Mouse (Mus musculus) CH12.LX (cell line): ENCODE measurements at regions not wholly inside any gene's neighbourhood (a gene's known extent, or its start where the extent isn't known, plus 50 kb on each side); places are given as distances from the start of the nearest gene placed in this dataset.

ENCODE experiments used
- DNase-seq: peaks from one replicate; pipeline ENCODE4 v3.0.0-alpha.2; 2013; ENCODE audit errors: extremely low read depth
- H3K27ac ChIP-seq: 2 replicates; pipeline ENCODE4 v1.5.1; 2012; ENCODE audit warnings: low read depth, mild to moderate bottlenecking, control low read depth, moderate library complexity; ENCODE audit not compliant: insufficient read depth
- H3K27me3 ChIP-seq: replicated peaks from 2 replicates; pipeline ENCODE3; 2012; ENCODE audit warnings: inconsistent platforms
- H3K36me3 ChIP-seq, 2 experiments: replicated peaks in 1 of 2; 2 replicates each; pipeline versions ENCODE3 to v1.6.1; 2012; ENCODE audit warnings: inconsistent platforms in 1 of 2, low read length in 1 of 2, mild to moderate bottlenecking in 1 of 2, mixed read lengths in 1 of 2, moderate library complexity in 1 of 2; ENCODE audit not compliant: control insufficient read depth in 1 of 2, insufficient read depth in 1 of 2
- H3K4me1 ChIP-seq, 2 experiments: 2 replicates each; pipeline ENCODE4 v1.6.1; 2012; ENCODE audit warnings: inconsistent platforms in 1 of 2, moderate library complexity in 1 of 2; ENCODE audit not compliant: insufficient read depth in 2 of 2, control insufficient read depth in 1 of 2
- H3K4me2 ChIP-seq: 2 replicates; pipeline ENCODE4 v1.6.1; 2012; ENCODE audit warnings: low read depth, mild to moderate bottlenecking, control low read depth; ENCODE audit not compliant: poor library complexity, insufficient read depth, severe bottlenecking
- H3K4me3 ChIP-seq, 3 experiments: fragments of 150-350 bp in 1 of 3; sonication (generic) in 1 of 3; replicated peaks in 1 of 3; 2 replicates each; pipeline versions ENCODE3 to v1.5.1; 2011 to 2012; ENCODE audit warnings: low read depth in 2 of 3, low read length in 2 of 3, mild to moderate bottlenecking in 2 of 3, moderate library complexity in 2 of 3, control low read depth in 1 of 3, improper control_type of control experiment in 1 of 3, inconsistent platforms in 1 of 3, mixed read lengths in 1 of 3; ENCODE audit not compliant: poor library complexity in 1 of 3
- H3K79me2 ChIP-seq: replicated peaks from 2 replicates; pipeline ENCODE4 v1.6.1; 2012; ENCODE audit warnings: mild to moderate bottlenecking, moderate library complexity; ENCODE audit not compliant: control insufficient read depth, poor library complexity, insufficient read depth, severe bottlenecking; ENCODE audit errors: extremely low read depth
- H3K9ac ChIP-seq: 2 replicates; pipeline ENCODE4 v1.6.1; 2012; ENCODE audit warnings: low read depth, mild to moderate bottlenecking, control low read depth, moderate library complexity; ENCODE audit not compliant: insufficient read depth
- H3K9me3 ChIP-seq: replicated peaks from 2 replicates; pipeline ENCODE3; 2012; ENCODE audit warnings: low read length, inconsistent platforms, mixed read lengths
- CHD1 ChIP-seq: IDR thresholded peaks from 2 replicates; pipeline ENCODE4 v1.6.1; 2012; ENCODE audit warnings: low read depth, low read length, improper control_type of control experiment, inconsistent platforms
- CHD2 ChIP-seq: IDR thresholded peaks from 2 replicates; pipeline ENCODE4 v1.6.1; 2011; ENCODE audit warnings: low read length, improper control_type of control experiment
- CTCF ChIP-seq, 2 experiments: IDR thresholded peaks in 1 of 2; conservative IDR thresholded peaks in 1 of 2; 2 replicates each; pipeline ENCODE4 v1.5.1; 2011 to 2012; ENCODE audit warnings: low read depth in 2 of 2, low read length in 2 of 2, improper control_type of control experiment in 1 of 2, inconsistent platforms in 1 of 2, mild to moderate bottlenecking in 1 of 2, moderate library complexity in 1 of 2
- E2F4 ChIP-seq: IDR thresholded peaks from 2 replicates; pipeline ENCODE4 v1.6.1; 2011; ENCODE audit warnings: low read depth, low read length, improper control_type of control experiment; ENCODE audit not compliant: insufficient replicate concordance
- EP300 ChIP-seq: IDR thresholded peaks from 2 replicates; pipeline ENCODE4 v1.6.1; 2011; ENCODE audit warnings: low read length, improper control_type of control experiment
- ETS1 ChIP-seq: conservative IDR thresholded peaks from 2 replicates; pipeline ENCODE4 v1.6.1; 2012; ENCODE audit warnings: low read depth, mild to moderate bottlenecking, inconsistent platforms, low read length, improper control_type of control experiment, moderate library complexity
- HCFC1 ChIP-seq: IDR thresholded peaks from 2 replicates; pipeline ENCODE4 v1.6.1; 2012; ENCODE audit warnings: low read depth, mild to moderate bottlenecking, inconsistent platforms, low read length, improper control_type of control experiment
- JUND ChIP-seq: conservative IDR thresholded peaks from 2 replicates; pipeline ENCODE4 v1.6.1; 2011; ENCODE audit warnings: low read depth, low read length, improper control_type of control experiment
- KAT2A ChIP-seq: IDR thresholded peaks from 2 replicates; pipeline ENCODE4 v1.6.1; 2012; ENCODE audit warnings: low read length, improper control_type of control experiment, inconsistent platforms; ENCODE audit not compliant: insufficient replicate concordance
- MYC ChIP-seq: IDR thresholded peaks from 2 replicates; pipeline ENCODE4 v1.6.1; 2011; ENCODE audit warnings: low read depth, mild to moderate bottlenecking, improper control_type of control experiment, low read length
- POLR2A ChIP-seq: IDR thresholded peaks from 2 replicates; pipeline ENCODE4 v1.6.1; 2011; ENCODE audit warnings: low read depth, mild to moderate bottlenecking, improper control_type of control experiment, low read length
- RCOR1 ChIP-seq: conservative IDR thresholded peaks from 2 replicates; pipeline ENCODE4 v1.6.1; 2012; ENCODE audit warnings: low read depth, mild to moderate bottlenecking, inconsistent platforms, low read length, improper control_type of control experiment
- SMC3 ChIP-seq: IDR thresholded peaks from 2 replicates; pipeline ENCODE4 v1.6.1; 2011; ENCODE audit warnings: low read depth, low read length, improper control_type of control experiment
- TBP ChIP-seq: conservative IDR thresholded peaks from 2 replicates; pipeline ENCODE4 v1.6.1; 2011; ENCODE audit warnings: low read depth, low read length, improper control_type of control experiment
- TCF12 ChIP-seq: IDR thresholded peaks from 2 replicates; pipeline ENCODE4 v1.6.1; 2014; ENCODE audit warnings: low read depth, mild to moderate bottlenecking, inconsistent platforms, low read length, improper control_type of control experiment
- USF1 ChIP-seq: IDR thresholded peaks from 2 replicates; pipeline ENCODE4 v1.6.1; 2014; ENCODE audit warnings: low read depth, mild to moderate bottlenecking, inconsistent platforms, low read length, improper control_type of control experiment
- USF2 ChIP-seq: conservative IDR thresholded peaks from 2 replicates; pipeline ENCODE4 v1.6.1; 2011; ENCODE audit warnings: low read depth, low read length, improper control_type of control experiment
- ZKSCAN1 ChIP-seq: IDR thresholded peaks from 2 replicates; pipeline ENCODE4 v1.6.1; 2012; ENCODE audit warnings: low read depth, inconsistent platforms, low read length, improper control_type of control experiment, borderline replicate concordance
- ZMIZ1 ChIP-seq: IDR thresholded peaks from 2 replicates; pipeline ENCODE4 v1.6.1; 2012; ENCODE audit warnings: low read depth, mild to moderate bottlenecking, inconsistent platforms, low read length, improper control_type of control experiment
- dilution Hi-C: fragments of 300-500 bp; cut with MboI; formaldehyde crosslinking; loops from 2 replicates; pipeline ENCODE4 v1.14.3; 2020; ENCODE audit warnings: low sequenced_read_pairs; ENCODE audit not compliant: extremely low pct_unique_long_range_greater_than_20kb, extremely low pct_ligation_motif_present
- in situ Hi-C: fragments of 300-500 bp; cut with MboI; formaldehyde crosslinking; loops from 3 replicates; pipeline ENCODE4 v1.14.3; 2019; ENCODE audit warnings: low sequenced_read_pairs, low pct_ligation_motif_present, low pct_unique_long_range_greater_than_20kb, mixed read lengths

DNA sequence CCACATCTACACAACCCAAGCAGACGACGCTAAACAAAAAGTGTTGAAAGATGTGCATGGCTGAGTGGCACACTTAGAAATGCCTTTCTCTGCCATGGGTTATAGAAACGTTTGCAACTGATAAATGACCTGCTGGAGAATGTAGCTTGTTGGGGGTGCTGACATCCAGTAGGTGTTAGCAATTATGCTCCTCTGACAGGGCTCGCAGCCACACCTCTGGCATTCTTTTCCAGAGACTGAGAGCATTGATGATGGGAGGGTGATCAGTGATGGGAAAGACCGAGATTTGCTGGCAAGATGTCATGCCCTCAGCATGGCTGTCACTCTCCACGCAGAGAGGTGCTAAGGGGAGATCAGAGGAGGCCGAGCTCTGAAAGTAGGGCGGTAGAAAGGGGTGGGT lies 435.3 kb downstream of the Ttll7 start:
- no peak for TF ChIP-seq E2F4
- TF ChIP-seq USF1 = no peak
- TF ChIP-seq ZMIZ1 = no peak
- TF ChIP-seq USF2 = no peak
- no peak for TF ChIP-seq EP300
- TF ChIP-seq CTCF (conservative IDR thresholded peaks at IDR 0.05 in 1 of 2, IDR thresholded peaks at IDR 0.05 in 1 of 2; ENCODE audit: low read depth in 2 of 2, low read length in 2 of 2) = no peak
- no peak for TF ChIP-seq JUND
- TF ChIP-seq POLR2A = no peak
- TF ChIP-seq HCFC1 = no peak
- no peak for TF ChIP-seq ETS1
- no peak for TF ChIP-seq KAT2A
- TF ChIP-seq TBP = no peak
- TF ChIP-seq RCOR1 = no peak
- no peak overlapping the region for H3K4me2 ChIP-seq
- no peaks in the 10 kb centered on the region for H3K4me1 ChIP-seq
- H3K27me3 ChIP-seq = no peaks in the 10 kb centered on the region
- in situ Hi-C loops (no loop called here), dilution Hi-C loops (no loop called here)
- no peaks in the 10 kb centered on the region for H3K9me3 ChIP-seq
- H3K27ac ChIP-seq = no peak overlapping the region
- no peaks in the 10 kb centered on the region for H3K79me2 ChIP-seq
- no peak for DNase-seq
- no peak overlapping the region for H3K9ac ChIP-seq
- no peak overlapping the region for H3K4me3 ChIP-seq
- no peaks in the 10 kb centered on the region for H3K36me3 ChIP-seq

DNA sequence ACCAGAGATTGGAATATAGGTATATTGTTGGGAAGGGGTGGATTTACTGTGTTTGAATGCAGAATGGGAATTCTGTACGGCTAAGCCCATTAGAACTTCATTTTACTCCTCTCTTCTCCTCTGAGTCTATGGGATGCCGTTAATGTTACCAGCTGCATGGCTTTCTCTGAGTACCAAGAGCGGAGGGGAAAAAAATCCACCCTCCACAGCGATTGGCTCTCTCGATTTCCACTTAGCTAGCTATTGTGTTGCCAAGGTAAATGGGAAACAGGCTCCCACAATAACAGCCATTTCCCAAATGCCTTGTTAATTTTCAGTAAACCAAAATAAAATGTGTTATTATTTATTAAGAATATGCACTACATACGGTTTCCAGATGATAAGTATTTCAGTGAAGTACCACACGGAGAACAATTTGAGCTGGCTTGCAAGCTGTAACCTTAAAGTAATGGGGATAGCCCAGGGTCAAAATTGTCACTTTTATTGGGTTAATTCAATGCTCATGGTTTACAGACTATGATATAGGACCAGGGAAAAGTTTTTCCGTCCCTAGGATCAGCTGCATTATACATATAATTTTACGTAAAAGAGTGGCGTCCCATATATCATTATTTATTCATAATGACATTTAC lies 439.6 kb downstream of the Ttll7 start:
- Histone ChIP-seq H3K4me3 (no peak overlapping the region), H3K4me1 (no peaks in the 10 kb centered on the region), H3K27me3 (no peaks in the 10 kb centered on the region), H3K9ac (no peak overlapping the region), H3K4me2 (no peak overlapping the region), H3K36me3 (no peaks in the 10 kb centered on the region), H3K79me2 (no peaks in the 10 kb centered on the region), H3K9me3 (no peaks in the 10 kb centered on the region), H3K27ac (no peak overlapping the region)
- no peak for DNase-seq
- no peak for TF ChIP-seq KAT2A
- no peak for TF ChIP-seq TCF12
- TF ChIP-seq MYC = no peak
- TF ChIP-seq CHD2 = no peak
- TF ChIP-seq SMC3 = no peak
- no peak for TF ChIP-seq CHD1
- TF ChIP-seq ZKSCAN1 = no peak
- no peak for TF ChIP-seq RCOR1
- dilution Hi-C loops = no loop called here
- in situ Hi-C loops = no loop called here
